Mouse (Mus musculus) small intestine, adult 2 months (tissue): ENCODE results near the gene Rbbp7. TPM values are rescaled to one million over a fixed set of nuclear protein-coding genes. Genes with fewer than 3 reads are reported as not detected.

Experiments used
- H3K27ac ChIP-seq: fragments of 200-500 bp; 2 replicates; pipeline ENCODE4 v1.5.1; 2012; ENCODE audit warnings: low read depth, low read length, control low read depth, inconsistent platforms; ENCODE audit not compliant: insufficient read depth
- H3K27me3 ChIP-seq: fragments of 200-500 bp; 2 replicates; pipeline ENCODE4 v1.6.1; 2012; ENCODE audit warnings: mild to moderate bottlenecking, moderate library complexity, low read length, inconsistent platforms; ENCODE audit not compliant: control insufficient read depth, insufficient read depth
- H3K36me3 ChIP-seq: fragments of 200-500 bp; 2 replicates; pipeline ENCODE4 v1.6.1; 2012; ENCODE audit warnings: mild to moderate bottlenecking, low read length, control low read depth, inconsistent platforms; ENCODE audit not compliant: control insufficient read depth, insufficient read depth
- H3K4me1 ChIP-seq: fragments of 200-500 bp; 2 replicates; pipeline ENCODE4 v1.6.1; 2012; ENCODE audit warnings: low read length, inconsistent platforms, mixed read lengths; ENCODE audit not compliant: control insufficient read depth, insufficient read depth, insufficient read length
- H3K4me3 ChIP-seq: fragments of 200-500 bp; 2 replicates; pipeline ENCODE4 v1.5.1; 2012; ENCODE audit warnings: low read depth, mild to moderate bottlenecking, control low read depth, inconsistent platforms, low read length, moderate library complexity
- CTCF ChIP-seq: fragments of 200-500 bp; IDR thresholded peaks from 2 replicates; pipeline ENCODE4 v1.5.1; 2012; ENCODE audit warnings: low read depth, mild to moderate bottlenecking, control low read depth, inconsistent platforms, low read length, moderate library complexity, mixed read lengths; ENCODE audit not compliant: insufficient replicate concordance, insufficient read length; ENCODE audit errors: extremely low read depth
- POLR2A ChIP-seq: fragments of 200-500 bp; IDR thresholded peaks from 2 replicates; pipeline ENCODE4 v1.6.1; 2012; ENCODE audit warnings: low read depth, mild to moderate bottlenecking, control low read depth, inconsistent platforms, low read length, moderate library complexity
- WGBS: fragments of 180-500 bp; shearing (Covaris S2); methylation state at CpG from one replicate; pipeline ENCODE4 v1.1.7; 2018; 5-methylcytosine and 5-hydroxymethylcytosine counted together
- polyA plus RNA-seq: library from polyadenylated mRNA; depleted of rRNA; stranded (reverse); fragments of >200 nt; gene quantifications from 2 replicates; pipeline ENCODE4 v1.2.3, GENCODE M21; 2012; rRNA removed

Gene Rbbp7
- 11.0 and 20.1 TPM in 2 replicates for polyA plus RNA-seq

- Histone ChIP-seq H3K27me3 (no peaks in the 10 kb centered on the region), H3K4me3 (peak within 1 kb of the TSS; percentile 99), H3K27ac (peak within 1 kb of the TSS; percentile 89), H3K36me3 (no peaks in the 10 kb centered on the region), H3K4me1 (peaks cover 5% of the 10 kb centered on the region; the same call in 1 of the 2 replicates)
- peak; percentile 77; the same call in 1 of the 2 replicates for TF ChIP-seq POLR2A
- no peak for TF ChIP-seq CTCF
- WGBS = 20% methylated on average over 87 of the region's 100 CpGs
These were observed at the start of gene Rbbp7 for GRCm38 (mm10) chrX:162760115-162760942. Gene Rbbp7 (plus strand): TSS chrX:162760402.

- WGBS = 28% methylated on average over 5 of the region's 5 CpGs
- H3K4me3 ChIP-seq = no peak overlapping the region
- H3K27me3 ChIP-seq = no peaks in the 10 kb centered on the region
- H3K27ac ChIP-seq = no peak overlapping the region
- TF ChIP-seq CTCF = peak; percentile 38; the same call in 1 of the 2 replicates
- TF ChIP-seq POLR2A = no peak
- H3K36me3 ChIP-seq = no peaks in the 10 kb centered on the region
- no peaks in the 10 kb centered on the region for H3K4me1 ChIP-seq
These were observed 42.4 kb upstream of the Rbbp7 start for GRCm38 (mm10) chrX:162717837-162718236.

DNA sequence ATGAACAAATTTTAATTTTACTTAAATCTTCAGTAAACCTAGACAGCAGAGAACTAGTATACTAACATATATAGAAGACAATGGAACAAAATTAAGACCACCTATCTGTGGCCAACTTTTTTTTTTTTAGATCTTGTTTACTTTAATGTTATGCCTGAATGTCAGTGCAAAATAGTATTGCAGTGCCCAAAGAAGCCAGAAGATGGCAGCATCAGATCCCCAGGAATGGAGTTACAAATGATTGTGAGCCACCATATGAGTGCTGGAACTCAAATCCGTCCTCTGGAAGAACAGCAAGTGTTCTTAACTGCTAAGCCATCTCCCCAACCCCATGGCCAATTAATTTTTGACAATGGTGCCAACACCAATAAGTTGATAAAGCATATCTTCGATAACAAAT, 40.6 kb upstream of the Rbbp7 start:
- WGBS = 30% methylated on average over 2 of the region's 2 CpGs

DNA sequence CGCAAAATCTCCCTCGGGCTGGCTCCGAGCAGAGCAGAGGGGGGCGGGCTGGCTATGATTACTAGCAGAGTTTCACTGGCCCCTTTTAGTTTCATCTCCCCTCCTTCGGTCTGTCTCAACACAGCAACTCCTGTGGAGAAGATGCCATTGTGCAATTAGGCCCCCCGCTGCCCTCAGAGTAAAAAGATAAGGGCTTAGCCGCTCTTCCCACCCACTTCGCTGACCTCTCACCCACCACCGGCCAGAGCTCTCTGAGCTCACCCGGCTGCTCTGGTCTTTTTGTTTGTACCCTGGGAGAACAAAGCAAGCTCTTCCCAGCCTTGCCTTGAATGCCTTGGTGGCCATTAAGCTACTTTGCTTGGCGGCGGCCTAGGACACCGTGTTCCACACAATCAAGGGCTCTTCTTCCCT, 32.8 kb upstream of the Rbbp7 start:
- WGBS = 75% methylated on average over 13 of the region's 13 CpGs
- Histone ChIP-seq H3K36me3 (no peaks in the 10 kb centered on the region), H3K27me3 (no peaks in the 10 kb centered on the region), H3K4me1 (no peaks in the 10 kb centered on the region), H3K27ac (no peak overlapping the region), H3K4me3 (no peak overlapping the region)
- TF ChIP-seq CTCF (no peak), POLR2A (no peak)

More for the DNA sequence above, 40.6 kb upstream of the Rbbp7 start:
- no peaks in the 10 kb centered on the region for H3K4me1 ChIP-seq
- no peak for TF ChIP-seq POLR2A
- no peak overlapping the region for H3K4me3 ChIP-seq
- H3K27me3 ChIP-seq = no peaks in the 10 kb centered on the region
- H3K36me3 ChIP-seq = no peaks in the 10 kb centered on the region
- H3K27ac ChIP-seq = no peak overlapping the region

- H3K27ac ChIP-seq = no peak overlapping the region
- no peaks in the 10 kb centered on the region for H3K4me1 ChIP-seq
- TF ChIP-seq POLR2A (no peak), CTCF (no peak)
- H3K4me3 ChIP-seq = no peak overlapping the region
- WGBS = 73% methylated on average over 9 of the region's 9 CpGs
- H3K36me3 ChIP-seq = no peaks in the 10 kb centered on the region
- H3K27me3 ChIP-seq = no peaks in the 10 kb centered on the region
These were observed 32.4 kb upstream of the Rbbp7 start for GRCm38 (mm10) chrX:162727795-162728194.

DNA sequence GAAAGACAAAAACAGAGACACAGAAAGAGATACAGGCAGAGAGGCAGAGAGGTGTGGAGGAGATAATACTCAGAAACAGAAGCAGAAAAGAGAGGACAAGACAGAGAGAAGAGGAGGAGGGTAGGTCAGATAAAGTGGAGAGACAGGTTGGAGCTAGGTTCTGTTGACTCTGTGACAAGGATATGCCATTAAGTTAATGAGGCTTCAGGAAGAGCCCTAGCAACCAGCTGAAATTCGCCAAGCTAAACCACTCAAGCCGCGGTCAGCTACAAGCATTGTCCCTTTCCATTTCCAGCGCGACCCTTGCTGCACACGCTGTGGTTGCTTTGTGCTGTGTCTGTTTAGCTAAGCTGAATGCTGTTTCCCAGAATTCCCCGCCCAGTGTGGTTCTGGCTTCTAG, 32.0 kb upstream of the Rbbp7 start:
- Histone ChIP-seq H3K4me3 (no peak overlapping the region), H3K36me3 (no peaks in the 10 kb centered on the region), H3K27ac (no peak overlapping the region), H3K4me1 (no peaks in the 10 kb centered on the region), H3K27me3 (no peaks in the 10 kb centered on the region)
- no peak for TF ChIP-seq POLR2A
- TF ChIP-seq CTCF = no peak
- 56% methylated on average over 7 of the region's 7 CpGs for WGBS

DNA sequence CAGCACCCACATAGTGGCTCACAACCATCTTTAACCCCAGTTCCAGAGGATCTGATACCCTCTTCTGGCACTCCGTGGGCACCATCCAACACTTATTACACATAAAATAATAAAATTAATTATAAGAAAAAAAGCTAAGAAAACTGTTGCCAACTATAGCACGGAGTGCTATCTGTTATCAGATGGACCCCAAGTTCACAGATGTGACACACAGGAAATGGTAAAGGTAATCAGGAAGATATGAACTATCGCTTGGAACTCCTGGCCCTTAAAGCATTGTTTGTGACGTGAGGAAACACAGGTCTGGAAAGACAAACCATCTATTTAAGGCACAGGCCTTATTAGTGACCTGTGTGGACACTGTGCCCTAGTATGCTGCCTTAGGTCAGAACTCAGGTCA, 30.2 kb upstream of the Rbbp7 start:
- no peaks in the 10 kb centered on the region for H3K27me3 ChIP-seq
- WGBS = 73% methylated on average over 4 of the region's 4 CpGs
- H3K4me1 ChIP-seq = no peaks in the 10 kb centered on the region
- no peak overlapping the region for H3K27ac ChIP-seq
- no peak overlapping the region for H3K4me3 ChIP-seq
- TF ChIP-seq CTCF (no peak), POLR2A (no peak)
- no peaks in the 10 kb centered on the region for H3K36me3 ChIP-seq
